Mouse (Mus musculus) splenic B cell, adult 2 months (primary cell): ENCODE results near the gene Cadps2.

ENCODE experiments used
- DNase-seq: peaks from one replicate; pipeline ENCODE4 v3.0.0-alpha.2; 2011; ENCODE audit warnings: low read depth, low spot score
- H3K27me3 ChIP-seq: 2 replicates; pipeline ENCODE4 v1.6.1; 2012; ENCODE audit warnings: mild to moderate bottlenecking, low read length, moderate library complexity, mixed read lengths; ENCODE audit not compliant: control insufficient read depth, poor library complexity, insufficient read depth, severe bottlenecking
- H3K36me3 ChIP-seq: 2 replicates; pipeline ENCODE4 v1.6.1; 2012; ENCODE audit warnings: mild to moderate bottlenecking, low read length, moderate library complexity, mixed read lengths; ENCODE audit not compliant: control insufficient read depth, poor library complexity, insufficient read depth, severe bottlenecking

Gene Cadps2

GRCm38 (mm10) chr6:23298596-23298995 is 540.6 kb downstream of the Cadps2 start:
- Histone ChIP-seq H3K36me3 (no peaks in the 10 kb centered on the region), H3K27me3 (no peaks in the 10 kb centered on the region)
- DNase-seq: no peak

- Histone ChIP-seq H3K36me3 (no peaks in the 10 kb centered on the region), H3K27me3 (no peaks in the 10 kb centered on the region)
- DNase-seq: no peak
Measured at GRCm38 (mm10) chr6:23294685-23295084, 544.5 kb downstream of the Cadps2 start.

GRCm38 (mm10) chr6:23288752-23289151 is 550.5 kb downstream of the Cadps2 start:
- Histone ChIP-seq H3K36me3 (no peaks in the 10 kb centered on the region), H3K27me3 (no peaks in the 10 kb centered on the region)
- DNase-seq: no peak

- no peaks in the 10 kb centered on the region for H3K36me3 ChIP-seq
- H3K27me3 ChIP-seq: no peaks in the 10 kb centered on the region
- no peak for DNase-seq
Measured at GRCm38 (mm10) chr6:23281514-23281820, 557.8 kb downstream of the Cadps2 start.

- no peaks in the 10 kb centered on the region for H3K27me3 ChIP-seq
- no peak for DNase-seq
- H3K36me3 ChIP-seq: no peaks in the 10 kb centered on the region
Measured at GRCm38 (mm10) chr6:23280811-23281513, 558.3 kb downstream of the Cadps2 start.

- no peaks in the 10 kb centered on the region for H3K36me3 ChIP-seq
- no peak for DNase-seq
- no peaks in the 10 kb centered on the region for H3K27me3 ChIP-seq
Measured at GRCm38 (mm10) chr6:23273483-23273882, 565.7 kb downstream of the Cadps2 start.

GRCm38 (mm10) chr6:23272979-23273378 is 566.2 kb downstream of the Cadps2 start:
- Histone ChIP-seq H3K27me3 (no peaks in the 10 kb centered on the region), H3K36me3 (no peaks in the 10 kb centered on the region)
- no peak for DNase-seq

- Histone ChIP-seq H3K36me3 (no peaks in the 10 kb centered on the region), H3K27me3 (no peaks in the 10 kb centered on the region)
- DNase-seq: no peak
Measured at GRCm38 (mm10) chr6:23272542-23272941, 566.7 kb downstream of the Cadps2 start.

GRCm38 (mm10) chr6:23260738-23261050 is 578.5 kb downstream of the Cadps2 start:
- no peak for DNase-seq
- H3K27me3 ChIP-seq: 0 out of 2 replicates have a peak, but pooled peaks cover 2% of the 10 kb centered on the region
- H3K36me3 ChIP-seq: no peaks in the 10 kb centered on the region

GRCm38 (mm10) chr6:23260016-23260737 is 579.0 kb downstream of the Cadps2 start:
- Histone ChIP-seq H3K36me3 (no peaks in the 10 kb centered on the region), H3K27me3 (0 out of 2 replicates have a peak, but pooled peaks cover 2% of the 10 kb centered on the region)
- no peak for DNase-seq

- Histone ChIP-seq H3K36me3 (no peaks in the 10 kb centered on the region), H3K27me3 (peaks cover 2% of the 10 kb centered on the region; the same call in 1 of the 2 replicates)
- DNase-seq: no peak
Measured at GRCm38 (mm10) chr6:23257981-23258380, 581.2 kb downstream of the Cadps2 start.

GRCm38 (mm10) chr6:23255161-23255560 is 584.1 kb downstream of the Cadps2 start:
- DNase-seq: no peak
- no peaks in the 10 kb centered on the region for H3K36me3 ChIP-seq
- H3K27me3 ChIP-seq: peaks cover 2% of the 10 kb centered on the region; the same call in 1 of the 2 replicates

GRCm38 (mm10) chr6:23254644-23255043 is 584.6 kb downstream of the Cadps2 start:
- no peaks in the 10 kb centered on the region for H3K36me3 ChIP-seq
- peaks cover 2% of the 10 kb centered on the region; the same call in 1 of the 2 replicates for H3K27me3 ChIP-seq
- DNase-seq: no peak

- Histone ChIP-seq H3K27me3 (peaks cover 2% of the 10 kb centered on the region; the same call in 1 of the 2 replicates), H3K36me3 (no peaks in the 10 kb centered on the region)
- no peak for DNase-seq
Measured at GRCm38 (mm10) chr6:23253353-23254311, 585.6 kb downstream of the Cadps2 start.
